Mouse (Mus musculus) CH12.LX (cell line): ENCODE results near the gene Opcml.

Source experiments
- CTCF ChIP-seq, 2 experiments: IDR thresholded peaks in 1 of 2; conservative IDR thresholded peaks in 1 of 2; 2 replicates each; pipeline ENCODE4 v1.5.1; 2011 to 2012; ENCODE audit warnings: low read depth in 2 of 2, low read length in 2 of 2, improper control_type of control experiment in 1 of 2, inconsistent platforms in 1 of 2, mild to moderate bottlenecking in 1 of 2, moderate library complexity in 1 of 2
- EP300 ChIP-seq: IDR thresholded peaks from 2 replicates; pipeline ENCODE4 v1.6.1; 2011; ENCODE audit warnings: low read length, improper control_type of control experiment
- MEF2A ChIP-seq: IDR thresholded peaks from 2 replicates; pipeline ENCODE4 v1.6.1; 2014; ENCODE audit warnings: low read depth, mild to moderate bottlenecking, inconsistent platforms, low read length, improper control_type of control experiment, borderline replicate concordance
- NRF1 ChIP-seq: IDR thresholded peaks from 2 replicates; pipeline ENCODE4 v1.6.1; 2014; ENCODE audit warnings: low read depth, mild to moderate bottlenecking, inconsistent platforms, low read length, improper control_type of control experiment, moderate library complexity
- POLR2A ChIP-seq: IDR thresholded peaks from 2 replicates; pipeline ENCODE4 v1.6.1; 2011; ENCODE audit warnings: low read depth, mild to moderate bottlenecking, improper control_type of control experiment, low read length
- RCOR1 ChIP-seq: conservative IDR thresholded peaks from 2 replicates; pipeline ENCODE4 v1.6.1; 2012; ENCODE audit warnings: low read depth, mild to moderate bottlenecking, inconsistent platforms, low read length, improper control_type of control experiment

DNA sequence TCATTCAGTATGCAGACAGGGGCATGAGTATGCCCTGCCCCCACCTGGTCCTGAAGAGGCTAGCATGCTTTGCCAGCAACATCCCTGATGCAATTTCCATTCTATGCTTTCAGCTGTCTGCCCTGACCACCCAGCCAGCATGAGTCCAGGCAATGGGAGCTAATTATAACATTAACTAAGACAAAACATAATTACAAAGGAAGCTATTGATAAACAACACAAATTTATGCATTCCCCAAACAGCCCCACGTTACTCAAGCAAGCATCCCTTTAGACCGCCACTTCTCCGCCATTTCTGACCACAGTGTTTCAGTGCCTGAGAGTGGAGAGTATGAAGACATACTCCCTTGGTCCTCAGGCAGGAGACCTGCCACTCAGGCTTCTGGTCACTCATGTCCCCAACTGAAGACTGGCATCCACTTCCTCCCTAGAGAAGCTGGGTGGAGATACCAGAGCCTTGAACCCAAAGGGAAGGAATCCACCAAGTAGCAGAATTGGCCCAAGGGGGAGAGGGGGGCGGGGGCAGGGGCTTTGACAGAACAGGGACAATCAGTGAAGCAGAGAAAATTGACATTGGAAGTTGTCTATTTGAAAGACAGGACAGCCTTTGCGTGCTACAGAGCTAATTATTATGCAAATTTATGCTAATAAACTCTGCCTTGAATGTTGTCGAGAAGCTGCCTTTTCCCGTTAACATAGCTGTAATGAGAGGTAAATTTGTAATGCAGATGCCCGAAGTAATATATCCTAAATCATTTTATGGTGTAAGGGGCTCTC lies 464.7 kb downstream of the Opcml start:
- TF ChIP-seq RCOR1: no peak
- TF ChIP-seq POLR2A: no peak
- TF ChIP-seq CTCF (conservative IDR thresholded peaks at IDR 0.05 in 1 of 2, IDR thresholded peaks at IDR 0.05 in 1 of 2; ENCODE audit: low read depth in 2 of 2, low read length in 2 of 2): no peak
- TF ChIP-seq MEF2A: no peak
- TF ChIP-seq EP300: no peak
- no peak for TF ChIP-seq NRF1
